Mouse (Mus musculus): Measurements from ENCODE around the gene Ppp1r36. TPM values are rescaled to one million over a fixed set of nuclear protein-coding genes. Genes with fewer than 3 reads are reported as not detected.
A peak's percentile ranks its signal among the peaks of the same experiment; 100 is the strongest.
"Not testable (repeated sequence)": the region's sequence is repeated elsewhere in the genome, so short reads cannot be mapped to it uniquely, and the experiment has no call there.

Gene Ppp1r36
- total RNA-seq, 2 experiments from 2014 or later, result 0.19 TPM; not detected in 1

- no peak for DNase-seq (ENCODE audit: low spot score)
These were observed 20.1 kb upstream of the Ppp1r36 start for GRCm38 (mm10) chr12:76397281-76397680.

- no peak for DNase-seq (ENCODE audit: low spot score)
These were observed 15.7 kb upstream of the Ppp1r36 start for GRCm38 (mm10) chr12:76401674-76402073.

GRCm38 (mm10) chr12:76402991-76403885 lies 14.1 kb upstream of the Ppp1r36 start:
- DNase-seq (ENCODE audit: low spot score), result no peak

DNA sequence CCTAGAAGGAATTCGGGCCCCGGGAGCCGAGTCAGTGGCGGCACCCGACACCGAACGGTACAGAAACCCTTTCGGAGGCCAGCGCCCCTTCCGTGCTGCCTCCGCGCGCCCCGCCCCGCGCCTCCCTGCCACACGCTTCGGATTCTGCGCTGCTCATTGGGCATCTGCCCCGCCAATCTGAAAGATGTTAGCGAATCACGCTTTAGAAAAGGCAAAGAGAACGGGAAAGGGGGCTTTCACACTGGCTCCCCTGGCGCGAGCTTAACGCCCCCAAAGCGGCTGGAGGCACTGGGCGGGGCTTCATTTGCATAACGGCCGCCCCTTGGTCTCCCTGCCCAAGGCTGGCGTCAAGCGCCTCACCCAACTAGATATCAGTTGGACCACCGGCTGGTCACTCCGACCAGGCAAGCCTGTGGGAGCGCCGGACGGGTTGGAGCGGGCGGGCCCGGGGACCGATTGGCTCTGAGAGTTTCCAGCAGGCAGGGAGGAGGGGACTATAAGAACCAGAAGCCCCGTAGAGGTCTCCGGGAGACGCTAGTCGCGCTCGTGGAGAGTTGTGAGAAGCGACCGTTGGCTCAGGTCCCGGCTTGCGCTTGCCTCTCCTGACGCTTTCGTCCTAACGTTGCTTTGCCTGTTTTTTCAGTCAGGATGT lies 13.3 kb upstream of the Ppp1r36 start, which contains the start of gene Hspa2:
Hspa2 (plus strand) TSS at position 291 of the 652 bp plus-strand sequence.
- DNase-seq (ENCODE audit: low spot score), result peak; percentile 99

DNA sequence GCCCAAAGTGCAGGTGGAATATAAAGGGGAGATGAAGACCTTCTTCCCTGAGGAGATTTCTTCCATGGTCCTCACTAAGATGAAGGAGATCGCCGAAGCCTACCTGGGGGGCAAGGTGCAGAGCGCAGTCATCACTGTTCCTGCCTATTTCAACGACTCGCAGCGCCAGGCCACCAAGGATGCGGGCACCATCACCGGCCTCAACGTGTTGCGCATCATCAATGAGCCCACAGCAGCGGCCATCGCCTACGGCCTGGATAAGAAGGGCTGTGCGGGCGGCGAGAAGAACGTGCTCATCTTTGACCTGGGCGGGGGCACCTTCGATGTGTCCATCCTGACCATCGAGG lies 12.5 kb upstream of the Ppp1r36 start:
- DNase-seq (ENCODE audit: low spot score), result peak; percentile 15

DNA sequence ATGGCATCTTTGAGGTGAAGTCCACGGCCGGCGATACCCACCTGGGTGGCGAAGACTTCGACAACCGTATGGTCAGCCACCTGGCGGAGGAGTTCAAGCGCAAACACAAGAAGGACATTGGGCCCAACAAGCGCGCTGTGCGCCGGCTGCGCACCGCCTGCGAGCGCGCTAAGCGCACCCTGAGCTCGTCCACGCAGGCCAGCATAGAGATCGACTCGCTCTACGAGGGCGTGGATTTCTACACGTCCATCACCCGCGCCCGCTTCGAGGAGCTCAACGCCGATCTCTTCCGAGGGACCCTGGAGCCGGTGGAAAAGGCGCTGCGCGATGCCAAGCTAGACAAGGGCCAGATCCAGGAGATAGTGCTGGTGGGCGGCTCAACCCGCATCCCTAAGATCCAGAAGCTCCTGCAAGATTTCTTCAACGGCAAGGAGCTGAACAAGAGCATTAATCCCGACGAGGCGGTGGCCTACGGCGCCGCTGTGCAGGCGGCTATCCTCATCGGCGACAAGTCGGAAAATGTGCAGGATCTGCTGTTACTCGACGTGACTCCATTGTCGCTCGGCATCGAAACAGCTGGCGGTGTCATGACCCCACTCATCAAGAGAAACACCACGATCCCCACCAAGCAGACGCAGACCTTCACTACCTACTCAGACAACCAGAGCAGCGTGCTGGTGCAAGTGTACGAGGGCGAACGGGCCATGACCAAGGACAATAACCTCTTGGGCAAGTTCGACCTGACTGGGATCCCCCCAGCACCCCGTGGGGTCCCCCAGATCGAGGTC lies 12.0 kb upstream of the Ppp1r36 start:
- no peak for DNase-seq (ENCODE audit: low spot score)

- DNase-seq (ENCODE audit: low spot score), result no peak
These were observed 11.4 kb upstream of the Ppp1r36 start for GRCm38 (mm10) chr12:76405971-76406370.

- DNase-seq (ENCODE audit: low spot score), result no peak
These were observed 10.2 kb upstream of the Ppp1r36 start for GRCm38 (mm10) chr12:76407184-76407583.

- no peak for DNase-seq (ENCODE audit: low spot score)
These were observed 8.2 kb upstream of the Ppp1r36 start for GRCm38 (mm10) chr12:76409166-76409565.

DNA sequence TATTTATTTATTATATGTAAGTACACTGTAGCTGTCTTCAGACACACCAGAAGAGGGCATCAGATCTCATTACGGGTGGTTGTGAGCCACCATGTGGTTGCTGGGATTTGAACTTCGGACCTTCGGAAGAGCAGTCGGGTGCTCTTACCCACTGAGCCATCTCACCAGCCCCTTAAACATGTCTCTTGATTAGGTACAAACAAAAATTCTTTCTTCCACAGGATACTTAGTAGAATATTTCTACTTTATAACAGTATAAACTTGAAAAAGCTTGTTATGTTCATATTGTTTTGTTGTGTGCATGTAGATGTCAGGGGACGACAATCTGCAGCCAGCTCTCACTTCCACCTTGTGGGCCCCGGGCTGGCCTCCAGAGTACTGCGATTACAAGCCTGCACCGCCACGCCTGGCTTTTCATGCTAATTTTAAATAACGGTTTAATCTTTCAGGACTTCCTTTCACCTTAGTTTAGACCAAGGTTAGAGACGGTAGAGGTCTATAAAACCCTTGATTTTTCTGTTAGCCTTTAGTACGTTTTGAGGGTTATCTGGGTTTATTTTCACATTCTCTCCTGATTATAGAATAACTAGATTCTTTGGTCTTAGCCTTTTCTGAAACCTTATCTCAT lies 1.8 kb upstream of the Ppp1r36 start:
- no peak for DNase-seq (ENCODE audit: low spot score)

DNA sequence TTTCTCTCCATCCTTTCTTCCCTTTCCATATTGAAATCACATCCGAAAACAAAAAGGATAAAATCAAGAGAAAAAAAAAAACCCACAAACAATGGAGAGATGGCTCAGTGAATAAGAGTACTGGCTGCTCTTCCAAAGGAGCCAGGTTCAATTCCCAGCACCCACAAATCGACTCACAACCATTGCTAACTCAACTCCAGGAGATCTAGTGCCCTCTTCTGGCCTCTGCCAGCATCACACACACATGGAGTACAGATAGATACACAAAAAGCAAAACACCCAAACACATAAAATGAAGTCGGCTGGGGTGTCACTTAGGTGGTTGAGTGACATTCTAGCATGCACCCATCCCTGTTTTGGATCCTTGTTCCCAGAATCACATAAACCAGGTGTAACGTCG lies 1.0 kb downstream of the Ppp1r36 start:
- DNase-seq (ENCODE audit: low spot score), result no peak

- DNase-seq (ENCODE audit: low spot score), result no peak
These were observed 7.9 kb downstream of the Ppp1r36 start for GRCm38 (mm10) chr12:76425256-76425655.

DNA sequence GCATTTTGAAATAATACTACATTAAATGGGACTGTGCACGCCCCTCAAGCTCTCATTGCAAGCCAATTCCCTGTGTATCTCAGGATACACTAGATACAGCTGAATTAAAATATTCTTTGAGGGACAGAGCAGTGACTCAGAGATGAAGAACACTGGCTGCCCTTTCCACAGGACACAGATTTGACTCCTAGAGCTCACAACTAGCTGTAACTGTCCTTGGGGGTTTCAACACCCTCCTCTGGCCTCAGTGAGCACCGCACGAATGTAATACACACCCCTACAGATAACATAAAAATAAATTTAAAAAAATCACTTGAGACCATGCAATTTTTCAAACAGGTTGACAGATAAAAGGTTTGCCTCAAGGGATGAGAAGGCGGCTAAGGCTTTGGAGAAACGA lies 10.2 kb downstream of the Ppp1r36 start:
- DNase-seq (ENCODE audit: low spot score), result no peak

- peak; percentile 24 for DNase-seq (ENCODE audit: low spot score)
These were observed 13.6 kb downstream of the Ppp1r36 start for GRCm38 (mm10) chr12:76430879-76431406.

DNA sequence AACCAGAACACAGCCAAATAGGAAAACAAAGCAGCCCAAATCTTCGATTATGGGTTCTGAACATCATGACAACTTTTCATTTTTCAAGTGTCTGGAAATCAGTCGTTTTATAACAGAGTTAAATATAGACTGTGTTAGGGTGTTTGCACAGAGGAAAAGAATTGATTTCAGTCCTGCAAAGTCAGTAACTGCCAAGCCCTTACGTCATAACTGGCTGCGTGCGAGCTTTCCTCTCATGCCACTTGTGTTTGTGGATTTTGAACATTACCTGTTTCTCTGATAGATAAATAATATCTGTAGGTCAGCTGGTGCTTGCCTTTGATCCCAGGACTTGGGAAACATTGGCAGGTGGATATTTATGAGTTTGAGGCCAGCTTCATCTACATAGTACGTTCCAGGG lies 14.1 kb downstream of the Ppp1r36 start:
- DNase-seq (ENCODE audit: low spot score), result peak; percentile 20

GRCm38 (mm10) chr12:76434111-76434510 lies 16.8 kb downstream of the Ppp1r36 start:
- no peak for DNase-seq (ENCODE audit: low spot score)

GRCm38 (mm10) chr12:76435084-76435483 lies 17.7 kb downstream of the Ppp1r36 start:
- no peak for DNase-seq (ENCODE audit: low spot score)

- no peak for DNase-seq (ENCODE audit: low spot score)
These were observed 18.2 kb downstream of the Ppp1r36 start for GRCm38 (mm10) chr12:76435549-76435948.

GRCm38 (mm10) chr12:76443488-76443887 lies 26.1 kb downstream of the Ppp1r36 start:
- DNase-seq (ENCODE audit: low spot score), result not testable (repeated sequence)

DNA sequence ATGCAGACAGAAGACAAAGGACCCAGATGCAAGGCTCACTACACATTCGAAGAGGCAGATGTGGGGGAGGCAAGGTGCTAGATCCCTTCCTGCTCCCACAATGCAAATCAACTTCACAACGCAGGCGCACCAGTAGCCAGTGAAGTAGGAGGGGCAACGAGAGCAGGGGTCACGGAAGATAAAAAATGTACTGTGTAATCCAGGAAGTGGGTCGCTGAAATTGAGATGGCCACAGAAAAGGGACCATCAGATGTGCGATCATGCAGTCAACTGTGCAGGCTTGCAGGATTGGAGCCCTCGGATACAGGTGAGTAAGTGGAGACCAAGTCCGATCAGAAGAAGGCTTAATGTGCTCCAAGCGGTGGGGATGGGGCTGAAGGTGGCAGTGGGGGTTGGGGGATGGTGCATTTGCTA lies 27.0 kb downstream of the Ppp1r36 start:
- no peak for DNase-seq (ENCODE audit: low spot score)

GRCm38 (mm10) chr12:76444862-76445261 lies 27.5 kb downstream of the Ppp1r36 start:
- no peak for DNase-seq (ENCODE audit: low spot score)
